ENCODE assay signal across 9 mouse cellular contexts in genomic region chr9:95472926-95473325, GRCm38 (mm10). TPM values are rescaled to one million over a fixed set of nuclear protein-coding genes. Genes with fewer than 3 reads are reported as not detected.
A peak's percentile ranks its signal among the peaks of the same experiment; 100 is the strongest.
DNase-seq lines count a peak whose midpoint lies in the region; ATAC-seq lines count a peak whose summit lies in the region.
"Had no signal": no experiment of that assay in that cellular context is flagged by ENCODE, and none has a peak within 500 bp of the region (broad histone marks: within the 10 kb centered on the region; RNA-seq: fewer than 3 reads in every experiment).

No protein-coding gene starts in this region.

- peak; percentile 67; the same call in 1 of the 2 replicates for ATAC-seq in frontal cortex, adult (ENCODE audit: low TSS enrichment)
- ATAC-seq in midbrain, embryonic 14.5 days (ENCODE audit: low FRiP score, low TSS enrichment): no peak
- ATAC-seq in midbrain, embryonic 16.5 days: no peak

- H3K9ac ChIP-seq in midbrain, embryonic 14.5 days (replicated peaks; ENCODE audit: low read length): no peak overlapping the region
- H3K9ac ChIP-seq in midbrain, embryonic 16.5 days (ENCODE audit: low read depth, low read length): no peak overlapping the region
- H3K9ac ChIP-seq: limb, embryonic 12.5 days had no signal

- no peak overlapping the region for H3K27ac ChIP-seq in midbrain, embryonic 14.5 days (replicated peaks; ENCODE audit: low read depth, low read length)
- no peak overlapping the region for H3K27ac ChIP-seq in midbrain, embryonic 16.5 days (ENCODE audit: low read length)
- H3K27ac ChIP-seq: limb, embryonic 12.5 days had no signal

- no peak overlapping the region for H3K4me2 ChIP-seq in midbrain, embryonic 14.5 days (ENCODE audit: low read length)
- H3K4me2 ChIP-seq in midbrain, embryonic 16.5 days (ENCODE audit: low read length): no peak overlapping the region
- H3K4me2 ChIP-seq: limb, embryonic 12.5 days had no signal

- no peaks in the 10 kb centered on the region for H3K4me1 ChIP-seq in midbrain, embryonic 14.5 days (ENCODE audit: control insufficient read depth, insufficient read depth, low read length)
- no peaks in the 10 kb centered on the region for H3K4me1 ChIP-seq in midbrain, embryonic 16.5 days (ENCODE audit: control insufficient read depth, insufficient read depth, low read length)
- H3K4me1 ChIP-seq: limb, embryonic 12.5 days had no signal

- H3K4me3 ChIP-seq in midbrain, embryonic 14.5 days (replicated peaks; ENCODE audit: low read depth, low read length): no peak overlapping the region
- H3K4me3 ChIP-seq in midbrain, embryonic 16.5 days (ENCODE audit: low read depth, low read length): no peak overlapping the region
- H3K4me3 ChIP-seq: limb, embryonic 12.5 days had no signal

- H3K27me3 ChIP-seq in midbrain, embryonic 14.5 days (ENCODE audit: control insufficient read depth, insufficient read depth, low read length): no peaks in the 10 kb centered on the region
- H3K27me3 ChIP-seq in midbrain, embryonic 16.5 days (ENCODE audit: control insufficient read depth, insufficient read depth, low read depth, low read length): no peaks in the 10 kb centered on the region
- H3K27me3 ChIP-seq: limb, embryonic 12.5 days had no signal

- H3K36me3 ChIP-seq in midbrain, embryonic 14.5 days (ENCODE audit: control insufficient read depth, insufficient read depth, low read length): peaks cover 67% of the 10 kb centered on the region
- H3K36me3 ChIP-seq in midbrain, embryonic 16.5 days (ENCODE audit: control insufficient read depth, insufficient read depth, low read length): peaks cover 23% of the 10 kb centered on the region

- no peak for DNase-seq in frontal cortex, postnatal 10 days (ENCODE audit: low spot score in 2 of 2)
- peak; percentile 84 for DNase-seq in midbrain, embryonic 14.5 days
- DNase-seq in embryo, embryonic 10 days (ENCODE audit: low spot score): peak; percentile 53
- DNase-seq in retina, postnatal 7 days (ENCODE audit: low read depth, low spot score): peak; percentile 16
- DNase-seq in spleen, adult 12 weeks (ENCODE audit: low spot score): no peak
- DNase-seq in heart, postnatal 4 days: no peak

- 96% methylated on average over 1 of the region's 1 CpGs for WGBS in midbrain, embryonic 14.5 days
- WGBS in midbrain, embryonic 16.5 days: 98% methylated on average over 1 of the region's 1 CpGs

- H3K9me3 ChIP-seq in midbrain, embryonic 14.5 days (ENCODE audit: control insufficient read depth, low read length): no peaks in the 10 kb centered on the region
- no peaks in the 10 kb centered on the region for H3K9me3 ChIP-seq in midbrain, embryonic 16.5 days (replicated peaks; ENCODE audit: control insufficient read depth, low read length, poor library complexity, severe bottlenecking)
- H3K9me3 ChIP-seq: limb, embryonic 12.5 days had no signal

RNA-seq across cellular contexts. Expression of gene U2surp, which starts 38.9 kb away (rescaled TPM):
- 136 and 137 TPM in 2 replicates for polyA plus RNA-seq in midbrain, embryonic 14.5 days (2014; fragmentation: Nextera tagmentation; extraction: Ambion mirVana)
- 117 and 131 TPM in 2 replicates for polyA plus RNA-seq in midbrain, embryonic 16.5 days (2015; fragmentation: Nextera tagmentation; extraction: Ambion mirVana)
- total RNA-seq in heart, postnatal 4 days (2021): 10 to 100 TPM; 56.5 to 57.9 TPM

Comparison
In these comparisons a context has a peak if more than half of its experiments do, and no peak if none do; other contexts are left out.
1. DNase-seq: peak in midbrain, embryonic 14.5 days (single experiment), embryo, embryonic 10 days (single experiment) and retina, postnatal 7 days (single experiment); none in frontal cortex, postnatal 10 days (0 of 2), spleen, adult 12 weeks (single experiment) and heart, postnatal 4 days (single experiment).